Mouse (Mus musculus): ENCODE measurements at regions not wholly inside any gene's neighbourhood (a gene's known extent, or its start where the extent isn't known, plus 50 kb on each side); places are given as distances from the start of the nearest gene placed in this dataset.

- peak; percentile 49 for TF ChIP-seq CTCF (IDR thresholded peaks at IDR 0.05)
- TF ChIP-seq POLR2A (IDR thresholded peaks at IDR 0.05; ENCODE audit: insufficient read depth, low read depth, low read length) = no peak
- TF ChIP-seq EP300 (IDR thresholded peaks at IDR 0.05; ENCODE audit: insufficient read depth, low read depth, low read length) = no peak
Observed at GRCm38 (mm10) chr12:49171014-49171677, 211.3 kb upstream of the Foxg1 start.

Measured in heart, adult 2 months (tissue).